8 mouse cellular contexts compared by ENCODE assay signal in the genomic region with DNA sequence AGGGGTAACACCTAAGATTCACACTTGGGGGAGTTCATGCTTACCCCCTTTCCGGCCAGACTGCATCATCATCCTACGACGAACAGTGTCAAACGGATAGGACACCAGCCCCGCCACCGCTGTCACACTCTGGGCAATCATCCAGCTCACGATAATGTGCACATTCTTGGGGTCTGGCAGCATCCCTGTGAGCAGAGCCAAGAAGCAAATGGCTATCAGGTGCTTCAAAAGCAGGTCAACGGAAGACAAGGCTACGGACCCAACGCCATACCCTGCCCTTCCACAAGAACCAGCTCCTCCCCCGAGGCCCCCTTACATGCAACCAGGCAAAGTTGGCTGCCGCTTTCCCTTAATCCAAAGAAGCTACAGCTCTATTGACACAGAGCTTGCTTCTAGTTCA. TPM values are rescaled to one million over a fixed set of nuclear protein-coding genes. Genes with fewer than 3 reads are reported as not detected.
A peak's percentile ranks its signal among the peaks of the same experiment; 100 is the strongest.
DNase-seq lines count a peak whose midpoint lies in the region; ATAC-seq lines count a peak whose summit lies in the region.

No protein-coding gene starts in this region.

- H3K27me3 ChIP-seq in forebrain, embryonic 13.5 days = peaks cover under 1% of the 10 kb centered on the region; the same call in 1 of the 2 replicates
- H3K27me3 ChIP-seq in limb, embryonic 12.5 days = no peaks in the 10 kb centered on the region
- no peaks in the 10 kb centered on the region for H3K27me3 ChIP-seq in stomach, embryonic 15.5 days (replicated peaks)

- DNase-seq in adrenal gland, adult (ENCODE audit: inconsistent age in 2 of 2, low spot score in 1 of 2) = peak; percentile 28 to 50
- no peak for DNase-seq in adrenal gland, adult 2 months
- DNase-seq in MN1 (ENCODE audit: low spot score) = peak; percentile 60
- peak; percentile 68 to 86 for DNase-seq in heart, postnatal 14 days
- no peak for DNase-seq in urinary bladder, adult 2 months (ENCODE audit: low spot score)

- H3K4me1 ChIP-seq in forebrain, embryonic 13.5 days = peaks cover 32% of the 10 kb centered on the region
- peaks cover 38% of the 10 kb centered on the region for H3K4me1 ChIP-seq in limb, embryonic 12.5 days (replicated peaks)
- H3K4me1 ChIP-seq in stomach, embryonic 15.5 days = peaks cover 19% of the 10 kb centered on the region

- H3K27ac ChIP-seq in forebrain, embryonic 13.5 days = no peak overlapping the region
- H3K27ac ChIP-seq in limb, embryonic 12.5 days = no peak overlapping the region
- H3K27ac ChIP-seq in stomach, embryonic 15.5 days = no peak overlapping the region

- H3K9me3 ChIP-seq in forebrain, embryonic 13.5 days (replicated peaks) = no peaks in the 10 kb centered on the region
- no peaks in the 10 kb centered on the region for H3K9me3 ChIP-seq in limb, embryonic 12.5 days
- H3K9me3 ChIP-seq in stomach, embryonic 15.5 days = no peaks in the 10 kb centered on the region

- no peak for ATAC-seq in forebrain, embryonic 13.5 days
- no peak for ATAC-seq in limb, embryonic 12.5 days (ENCODE audit: insufficient number of reproducible peaks, insufficient read depth, low FRiP score, low TSS enrichment, low read depth)
- ATAC-seq in stomach, embryonic 15.5 days (ENCODE audit: insufficient read depth, low FRiP score, low read depth) = no peak

- peak overlapping the region; percentile 78 for H3K4me2 ChIP-seq in forebrain, embryonic 13.5 days
- H3K4me2 ChIP-seq in limb, embryonic 12.5 days = peak overlapping the region; percentile 82
- peak overlapping the region; percentile 75; the same call in 1 of the 2 replicates for H3K4me2 ChIP-seq in stomach, embryonic 15.5 days

- 79% methylated on average over 12 of the region's 12 CpGs for WGBS in forebrain, embryonic 13.5 days
- 93% methylated on average over 12 of the region's 12 CpGs for WGBS in limb, embryonic 12.5 days
- 73% methylated on average over 12 of the region's 12 CpGs for WGBS in stomach, embryonic 15.5 days

- peak overlapping the region; percentile 69 for H3K4me3 ChIP-seq in forebrain, embryonic 13.5 days
- peak overlapping the region; percentile 84; the same call in 1 of the 2 replicates for H3K4me3 ChIP-seq in limb, embryonic 12.5 days (replicated peaks)
- H3K4me3 ChIP-seq in stomach, embryonic 15.5 days (replicated peaks) = peak overlapping the region; percentile 19

- intact Hi-C loops in heart, postnatal 14 days (cut with DNase I) = no loop called here

- peak overlapping the region; percentile 34; the same call in 1 of the 2 replicates for H3K9ac ChIP-seq in forebrain, embryonic 13.5 days
- H3K9ac ChIP-seq in limb, embryonic 12.5 days (replicated peaks) = no peak overlapping the region
- H3K9ac ChIP-seq in stomach, embryonic 15.5 days = no peak overlapping the region

- H3K36me3 ChIP-seq in forebrain, embryonic 13.5 days (ENCODE audit: poor library complexity, severe bottlenecking) = peaks cover 57% of the 10 kb centered on the region
- peaks cover 61% of the 10 kb centered on the region for H3K36me3 ChIP-seq in limb, embryonic 12.5 days
- H3K36me3 ChIP-seq in stomach, embryonic 15.5 days = peaks cover 26% of the 10 kb centered on the region

RNA-seq across cellular contexts. Expression of gene Slc25a4, which starts 2.7 kb away (rescaled TPM):
- 100 to 1,000 TPM; 133 to 206 TPM for total RNA-seq in adrenal gland, adult 2 months (2021)
- polyA plus RNA-seq in adrenal gland, adult 2 months (2012; rRNA removed) = 200 and 240 TPM in 2 replicates
- 568 and 569 TPM in 2 replicates for polyA plus RNA-seq in forebrain, embryonic 13.5 days (2015; fragmentation: Nextera tagmentation; extraction: Ambion mirVana)
- 1,000 to 10,000 TPM; 4,839 to 4,843 TPM for total RNA-seq in heart, postnatal 14 days (2021)
- 484 and 487 TPM in 2 replicates for polyA plus RNA-seq in limb, embryonic 12.5 days (2016; fragmentation: Nextera tagmentation; extraction: Ambion mirVana)
- 404 and 410 TPM in 2 replicates for polyA plus RNA-seq in stomach, embryonic 15.5 days (2015; fragmentation: Nextera tagmentation; extraction: Ambion mirVana)
- polyA plus RNA-seq in urinary bladder, adult 2 months (2012; rRNA removed) = 537 and 579 TPM in 2 replicates

RNA-seq across cellular contexts. Expression of gene Snx25, which starts 56.4 kb away (rescaled TPM):
- total RNA-seq in adrenal gland, adult 2 months (2021) = 10 to 100 TPM; 14.1 to 20.9 TPM
- polyA plus RNA-seq in adrenal gland, adult 2 months (2012; rRNA removed) = 2.3 and 2.5 TPM in 2 replicates
- polyA plus RNA-seq in forebrain, embryonic 13.5 days (2015; fragmentation: Nextera tagmentation; extraction: Ambion mirVana) = 3.8 and 5.1 TPM in 2 replicates
- 10 to 100 TPM; 12.0 to 12.4 TPM for total RNA-seq in heart, postnatal 14 days (2021)
- polyA plus RNA-seq in limb, embryonic 12.5 days (2016; fragmentation: Nextera tagmentation; extraction: Ambion mirVana) = 4.9 and 6.6 TPM in 2 replicates
- polyA plus RNA-seq in stomach, embryonic 15.5 days (2015; fragmentation: Nextera tagmentation; extraction: Ambion mirVana) = 7.1 and 7.5 TPM in 2 replicates
- 9.5 and 9.9 TPM in 2 replicates for polyA plus RNA-seq in urinary bladder, adult 2 months (2012; rRNA removed)

RNA-seq across cellular contexts. Expression of gene Cfap97, which starts 56.8 kb away (rescaled TPM):
- 10 to 100 TPM; 16.1 to 19.5 TPM for total RNA-seq in adrenal gland, adult 2 months (2021)
- 1.5 and 2.1 TPM in 2 replicates for polyA plus RNA-seq in adrenal gland, adult 2 months (2012; rRNA removed)
- polyA plus RNA-seq in forebrain, embryonic 13.5 days (2015; fragmentation: Nextera tagmentation; extraction: Ambion mirVana) = 22.5 and 27.4 TPM in 2 replicates
- total RNA-seq in heart, postnatal 14 days (2021) = 10 to 100 TPM; 11.4 to 13.0 TPM
- 26.5 and 29.6 TPM in 2 replicates for polyA plus RNA-seq in limb, embryonic 12.5 days (2016; fragmentation: Nextera tagmentation; extraction: Ambion mirVana)
- polyA plus RNA-seq in stomach, embryonic 15.5 days (2015; fragmentation: Nextera tagmentation; extraction: Ambion mirVana) = 21.4 and 27.4 TPM in 2 replicates
- polyA plus RNA-seq in urinary bladder, adult 2 months (2012; rRNA removed) = 11.4 and 12.8 TPM in 2 replicates

Comparison
In these comparisons a context has a peak if more than half of its experiments do, and no peak if none do; other contexts are left out.
1. DNase-seq: peak in adrenal gland, adult (2 of 2), MN1 (single experiment) and heart, postnatal 14 days (2 of 2); none in adrenal gland, adult 2 months (single experiment) and urinary bladder, adult 2 months (single experiment).
2. H3K4me3 ChIP-seq: peak in every context shown above with its lines; median percentile 84 in limb, embryonic 12.5 days; 69 in forebrain, embryonic 13.5 days; 19 in stomach, embryonic 15.5 days.
3. Peak in every context shown above with its lines, with median percentiles within 50 percentile points of each other: H3K4me2 ChIP-seq.